Mouse (Mus musculus): ENCODE measurements around the gene Slc25a13.

DNA sequence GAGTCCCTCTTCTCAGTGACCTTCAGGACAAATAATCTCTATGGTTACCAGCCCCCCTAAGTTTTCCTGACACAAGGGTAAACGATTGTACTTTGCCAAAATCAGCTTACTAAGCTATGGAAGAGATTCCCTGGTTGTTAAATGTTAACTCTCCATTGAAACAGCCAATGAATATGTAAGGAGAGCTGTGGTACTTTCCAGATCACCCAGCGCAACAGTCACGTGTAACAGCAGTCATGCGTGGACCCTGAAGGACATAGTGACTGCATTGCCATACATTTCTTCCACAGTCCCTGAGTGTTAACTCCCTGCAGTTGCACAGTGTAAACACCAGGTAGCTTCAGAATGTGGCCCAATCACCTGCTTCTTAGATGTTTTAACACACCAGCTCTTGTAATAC lies 82.0 kb downstream of the Slc25a13 start:
- TF ChIP-seq CTCF (IDR thresholded peaks at IDR 0.05; ENCODE audit: extremely low read depth, insufficient read depth, insufficient read length, insufficient replicate concordance) (no peak), POLR2A (IDR thresholded peaks at IDR 0.05; ENCODE audit: low read depth, low read length) (no peak)
